ENCODE assay signal across 8 mouse cellular contexts in genomic region chr1:36580384-36581207, GRCm38 (mm10). TPM values are rescaled to one million over a fixed set of nuclear protein-coding genes. Genes with fewer than 3 reads are reported as not detected.
DNase-seq lines count a peak whose midpoint lies in the region.
"Had no signal": no experiment of that assay in that cellular context is flagged by ENCODE, and none has a peak within 500 bp of the region (broad histone marks: within the 10 kb centered on the region; RNA-seq: fewer than 3 reads in every experiment).

No protein-coding gene starts in this region.

- peak overlapping the region; percentile 42 for H3K4me3 ChIP-seq in forebrain, embryonic 10.5 days

- H3K27me3 ChIP-seq in forebrain, embryonic 10.5 days (ENCODE audit: poor library complexity, severe bottlenecking) = peaks cover 65% of the 10 kb centered on the region

- H3K36me3 ChIP-seq in forebrain, embryonic 10.5 days (replicated peaks) = no peaks in the 10 kb centered on the region

- peaks cover 53% of the 10 kb centered on the region for H3K4me1 ChIP-seq in forebrain, embryonic 10.5 days

- WGBS in forebrain, embryonic 10.5 days = 1% methylated on average over 17 of the region's 17 CpGs

- H3K27ac ChIP-seq in forebrain, embryonic 10.5 days = peak overlapping the region; percentile 89

- DNase-seq in WW6 (ENCODE audit: low read depth, low spot score) = peak; percentile 38
- DNase-seq in c-Kit-positive CD71-positive TER-119-positive erythroid progenitor cells, embryonic 14.5 days (ENCODE audit: low spot score) = peak; percentile 43
- peak; percentile 77 for DNase-seq in forebrain, embryonic 10.5 days (ENCODE audit: extremely low spot score, low spot score)
- peak; percentile 78 to 81 for DNase-seq in heart, postnatal 10 days
- peak; percentile 57 to 65 for DNase-seq in layer of hippocampus, postnatal 14 days (ENCODE audit: low spot score in 2 of 2)
- DNase-seq in lung, postnatal 36 days = peak; percentile 72
- peak; percentile 29 to 53 for DNase-seq in right cerebral cortex, adult 2 months (ENCODE audit: low spot score in 2 of 2)

- intact Hi-C loops in heart, postnatal 10 days (cut with DNase I) = no loop called here

- no peaks in the 10 kb centered on the region for H3K9me3 ChIP-seq in forebrain, embryonic 10.5 days

RNA-seq across cellular contexts. Expression of gene Sema4c, which starts 22.4 kb away (rescaled TPM):
- polyA plus RNA-seq in forebrain, embryonic 10.5 days (2016; fragmentation: Nextera tagmentation; extraction: Ambion mirVana) = 20.1 and 21.7 TPM in 2 replicates
- 10 to 100 TPM; 24.4 to 25.0 TPM for total RNA-seq in heart, postnatal 10 days (2021)
- 10 to 100 TPM; 17.6 to 20.8 TPM for total RNA-seq in layer of hippocampus, postnatal 14 days (2021)

RNA-seq across cellular contexts. Expression of gene Ankrd39, which starts 33.4 kb away (rescaled TPM):
- 17.9 and 22.2 TPM in 2 replicates for polyA plus RNA-seq in forebrain, embryonic 10.5 days (2016; fragmentation: Nextera tagmentation; extraction: Ambion mirVana)
- 10 to 100 TPM; 12.9 to 14.1 TPM for total RNA-seq in heart, postnatal 10 days (2021)
- total RNA-seq in layer of hippocampus, postnatal 14 days (2021) = 10 to 100 TPM; 12.2 to 14.2 TPM

RNA-seq across cellular contexts. Expression of gene Gm42417, which starts 41.4 kb away (rescaled TPM):
- polyA plus RNA-seq in forebrain, embryonic 10.5 days (2016; fragmentation: Nextera tagmentation; extraction: Ambion mirVana) = not detected in 2 replicates
- 100 to 1,000 TPM in 1 of 2 experiments, 10 to 100 TPM in 1; 90.6 to 123 TPM for total RNA-seq in heart, postnatal 10 days (2021)
- not detected for total RNA-seq in layer of hippocampus, postnatal 14 days (2021)
- polyA plus RNA-seq: large intestine, adult 2 months had no signal

RNA-seq across cellular contexts. Expression of gene Ankrd23, which starts 43.9 kb away (rescaled TPM):
- 15.3 and 16.5 TPM in 2 replicates for polyA plus RNA-seq in forebrain, embryonic 10.5 days (2016; fragmentation: Nextera tagmentation; extraction: Ambion mirVana)
- total RNA-seq in heart, postnatal 10 days (2021) = 100 to 1,000 TPM; 189 to 244 TPM
- total RNA-seq in layer of hippocampus, postnatal 14 days (2021) = 1 to 10 TPM; 6.1 to 7.5 TPM

Comparison
In these comparisons a context has a peak if more than half of its experiments do, and no peak if none do; other contexts are left out.
1. Peak in every context shown above with its lines: DNase-seq, H3K4me3 ChIP-seq and H3K27ac ChIP-seq.
2. RNA of gene Gm42417, which starts 41.4 kb away (total RNA-seq): 90.6 to 123 TPM in heart, postnatal 10 days; not detected in layer of hippocampus, postnatal 14 days; every median in the first group is over 10 times any median in the second.